Mouse (Mus musculus) liver, postnatal 0 days (tissue): ENCODE data around the gene Lhx9. TPM values are rescaled to one million over a fixed set of nuclear protein-coding genes. Genes with fewer than 3 reads are reported as not detected.

Experiments
- ATAC-seq: fragments of 200-750 bp; cut with Nextera tagmentation; 2 replicates; pipeline ENCODE4 v1.8.0; 2017; ENCODE audit warnings: mild to moderate bottlenecking, moderate library complexity
- DNase-seq: peaks from one replicate; pipeline ENCODE4 v3.0.0-alpha.2; 2016
- H3K27ac ChIP-seq: fragments of 300-500 bp; sonication (generic); 2 replicates; pipeline ENCODE4 v1.5.1; 2014; ENCODE audit warnings: antibody characterized with exemption, moderate library complexity, mild to moderate bottlenecking, low read depth
- H3K27me3 ChIP-seq: fragments of 300-500 bp; sonication (generic); 2 replicates; pipeline ENCODE4 v1.6.1; 2014; ENCODE audit warnings: low read length, control low read depth, mixed read lengths; ENCODE audit not compliant: insufficient read depth
- H3K36me3 ChIP-seq: fragments of 300-500 bp; sonication (generic); replicated peaks from 2 replicates; pipeline ENCODE4 v1.6.1; 2014; ENCODE audit warnings: mild to moderate bottlenecking, control low read depth, low read length, moderate library complexity, mixed read lengths; ENCODE audit not compliant: insufficient read depth
- H3K4me1 ChIP-seq: fragments of 300-500 bp; sonication (generic); 2 replicates; pipeline ENCODE4 v1.6.1; 2014; ENCODE audit warnings: antibody characterized with exemption, mild to moderate bottlenecking, control low read depth; ENCODE audit not compliant: insufficient read depth
- H3K4me2 ChIP-seq: fragments of 300-500 bp; sonication (generic); 2 replicates; pipeline ENCODE4 v1.6.1; 2014; ENCODE audit warnings: low read depth, mild to moderate bottlenecking, low read length, moderate library complexity, mixed read lengths
- H3K4me3 ChIP-seq: fragments of 300-500 bp; sonication (generic); 2 replicates; pipeline ENCODE4 v1.5.1; 2014; ENCODE audit warnings: low read depth, low read length
- H3K9ac ChIP-seq: fragments of 300-500 bp; sonication (generic); replicated peaks from 2 replicates; pipeline ENCODE4 v1.6.1; 2014; ENCODE audit warnings: mild to moderate bottlenecking, moderate library complexity
- H3K9me3 ChIP-seq: fragments of 300-500 bp; sonication (generic); 2 replicates; pipeline ENCODE4 v1.6.1; 2016; ENCODE audit warnings: mild to moderate bottlenecking, control low read depth, low read length, mixed read lengths
- CTCF ChIP-seq: sonication (generic); IDR thresholded peaks from 2 replicates; pipeline ENCODE4 v1.5.1; 2016; ENCODE audit warnings: antibody characterized with exemption, low read depth
- EP300 ChIP-seq: IDR thresholded peaks from 2 replicates; pipeline ENCODE4 v1.6.1; 2016; ENCODE audit warnings: antibody characterized with exemption, low read depth, mild to moderate bottlenecking
- WGBS: fragments of 180-500 bp; shearing (Covaris S2); extraction: QIAGEN DNeasy Blood & Tissue Kit; methylation state at CpG from one replicate; pipeline ENCODE4 v1.1.7; 2014; ENCODE audit not compliant: insufficient replicate concordance; 5-methylcytosine and 5-hydroxymethylcytosine counted together
- polyA plus RNA-seq: library from polyadenylated mRNA; unstranded; fragments of >200 nt; fragmentation: Nextera tagmentation; extraction: Ambion mirVana; gene quantifications from 2 replicates; pipeline ENCODE4 v1.2.1, GENCODE M21; 2015

Lhx9 gene
- polyA plus RNA-seq, 1 experiment from 2014 or later = 0.04 TPM

GRCm38 (mm10) chr1:138785856-138786255, 62.5 kb downstream of the Lhx9 start:
- no peak overlapping the region for H3K4me2 ChIP-seq
- DNase-seq (no peak), ATAC-seq (no peak)
- no peaks in the 10 kb centered on the region for H3K27me3 ChIP-seq
- no peak overlapping the region for H3K27ac ChIP-seq
- 0 out of 2 replicates have a peak, but pooled peaks cover 2% of the 10 kb centered on the region for H3K4me1 ChIP-seq
- no peaks in the 10 kb centered on the region for H3K36me3 ChIP-seq
- TF ChIP-seq EP300 (no peak), CTCF (no peak)
- H3K9ac ChIP-seq = no peak overlapping the region
- H3K9me3 ChIP-seq = no peaks in the 10 kb centered on the region
- 67% methylated on average over 10 of the region's 10 CpGs for WGBS
- H3K4me3 ChIP-seq = no peak overlapping the region

GRCm38 (mm10) chr1:138784019-138784418, 64.4 kb downstream of the Lhx9 start:
- Histone ChIP-seq H3K9me3 (no peaks in the 10 kb centered on the region), H3K36me3 (no peaks in the 10 kb centered on the region), H3K27ac (no peak overlapping the region), H3K27me3 (no peaks in the 10 kb centered on the region), H3K4me2 (no peak overlapping the region), H3K4me3 (no peak overlapping the region), H3K9ac (no peak overlapping the region), H3K4me1 (0 out of 2 replicates have a peak, but pooled peaks cover 2% of the 10 kb centered on the region)
- ATAC-seq = no peak
- 72% methylated on average over 5 of the region's 5 CpGs for WGBS
- TF ChIP-seq CTCF (no peak), EP300 (no peak)
- no peak for DNase-seq

Other genes starting within 250 kb of the Lhx9 start
- gene Nek7, start 228.4 kb downstream of the Lhx9 start, polyA plus RNA-seq = 19.3 and 22.2 TPM in 2 replicates
- 28.0 and 28.2 TPM in 2 replicates for gene 2310009B15Rik, start 8.3 kb upstream of the Lhx9 start, polyA plus RNA-seq
- gene Dennd1b, start 114.9 kb upstream of the Lhx9 start, polyA plus RNA-seq = 6.5 and 8.4 TPM in 2 replicates